Mouse (Mus musculus) bone marrow, adult 2 months (tissue): Measurements from ENCODE around the gene Kcnj1. TPM values are rescaled to one million over a fixed set of nuclear protein-coding genes. Genes with fewer than 3 reads are reported as not detected.

Experiments used
- H3K27ac ChIP-seq: fragments of 200-500 bp; 2 replicates; pipeline ENCODE4 v1.5.1; 2012; ENCODE audit warnings: low read depth, mild to moderate bottlenecking, control low read depth, inconsistent platforms, low read length; ENCODE audit not compliant: control insufficient read depth, poor library complexity, insufficient read depth
- H3K4me1 ChIP-seq: fragments of 200-500 bp; 2 replicates; pipeline ENCODE4 v1.6.1; 2011; ENCODE audit warnings: low read length; ENCODE audit not compliant: control insufficient read depth, insufficient read depth
- H3K4me3 ChIP-seq: fragments of 200-500 bp; replicated peaks from 2 replicates; pipeline ENCODE3; 2011; ENCODE audit warnings: mild to moderate bottlenecking, low read depth, low read length, control low read depth; ENCODE audit not compliant: control insufficient read depth
- CTCF ChIP-seq: fragments of 200-500 bp; IDR thresholded peaks from 2 replicates; pipeline ENCODE4 v1.5.1; 2011; ENCODE audit warnings: low read length, control low read depth; ENCODE audit not compliant: control insufficient read depth, insufficient read depth
- POLR2A ChIP-seq: fragments of 200-500 bp; IDR thresholded peaks from 2 replicates; pipeline ENCODE4 v1.6.1; 2011; ENCODE audit warnings: low read depth, mild to moderate bottlenecking, control low read depth, low read length, borderline replicate concordance; ENCODE audit not compliant: control insufficient read depth
- WGBS: fragments of 180-500 bp; shearing (Covaris S2); methylation state at CpG from one replicate; pipeline ENCODE4 v1.1.7; 2018; 5-methylcytosine and 5-hydroxymethylcytosine counted together
- polyA plus RNA-seq: library from polyadenylated mRNA; stranded (reverse); fragments of >200 nt; gene quantifications from 2 replicates; pipeline ENCODE4 v1.2.4, GENCODE M21; 2011; ENCODE audit warnings: low replicate concordance; ENCODE audit not compliant: missing spikeins, insufficient read depth, insufficient read length

Kcnj1 gene
- polyA plus RNA-seq, result not detected in 2 replicates

- WGBS, result 83% methylated on average over 6 of the region's 6 CpGs
- Histone ChIP-seq H3K4me1 (no peaks in the 10 kb centered on the region), H3K27ac (no peak within 1 kb of the TSS), H3K4me3 (no peak within 1 kb of the TSS)
- no peak for TF ChIP-seq POLR2A
- TF ChIP-seq CTCF, result no peak
Observed at GRCm38 (mm10) chr9:32372202-32372601, at the start of gene Kcnj1. TSS of gene Kcnj1 (plus strand) at chr9:32372493.

GRCm38 (mm10) chr9:32323610-32324009 is 48.7 kb upstream of the Kcnj1 start:
- 73% methylated on average over 7 of the region's 7 CpGs for WGBS
- no peak overlapping the region for H3K27ac ChIP-seq
- no peak overlapping the region for H3K4me3 ChIP-seq
- TF ChIP-seq CTCF (no peak), POLR2A (no peak)
- H3K4me1 ChIP-seq, result no peaks in the 10 kb centered on the region

- WGBS, result 61% methylated on average over 4 of the region's 4 CpGs
- no peak for TF ChIP-seq POLR2A
- TF ChIP-seq CTCF, result no peak
- no peak overlapping the region for H3K27ac ChIP-seq
- H3K4me3 ChIP-seq, result no peak overlapping the region
- no peaks in the 10 kb centered on the region for H3K4me1 ChIP-seq
Observed at GRCm38 (mm10) chr9:32328777-32329176, 43.5 kb upstream of the Kcnj1 start.

DNA sequence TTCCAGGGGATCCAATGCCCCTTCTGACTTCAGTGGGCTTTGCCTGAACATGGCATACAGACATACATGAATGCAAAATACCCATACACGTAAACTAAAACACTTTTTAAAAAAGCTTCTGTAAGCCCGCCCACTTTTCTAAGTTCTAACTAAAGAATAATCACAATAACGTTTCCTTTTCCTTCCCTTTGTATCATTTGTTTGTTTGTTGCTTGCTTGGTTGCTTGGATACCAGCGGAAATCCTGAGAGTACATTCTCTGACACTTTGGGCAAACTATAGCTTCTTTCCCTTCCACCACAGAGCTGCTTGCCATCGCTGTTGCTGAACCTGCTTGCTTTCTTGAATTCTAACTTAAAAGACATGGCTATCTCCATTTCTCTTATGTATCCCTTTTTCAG is 41.1 kb upstream of the Kcnj1 start:
- H3K4me1 ChIP-seq, result no peaks in the 10 kb centered on the region
- 69% methylated on average over 5 of the region's 5 CpGs for WGBS
- no peak overlapping the region for H3K4me3 ChIP-seq
- no peak for TF ChIP-seq POLR2A
- TF ChIP-seq CTCF, result no peak
- no peak overlapping the region for H3K27ac ChIP-seq

DNA sequence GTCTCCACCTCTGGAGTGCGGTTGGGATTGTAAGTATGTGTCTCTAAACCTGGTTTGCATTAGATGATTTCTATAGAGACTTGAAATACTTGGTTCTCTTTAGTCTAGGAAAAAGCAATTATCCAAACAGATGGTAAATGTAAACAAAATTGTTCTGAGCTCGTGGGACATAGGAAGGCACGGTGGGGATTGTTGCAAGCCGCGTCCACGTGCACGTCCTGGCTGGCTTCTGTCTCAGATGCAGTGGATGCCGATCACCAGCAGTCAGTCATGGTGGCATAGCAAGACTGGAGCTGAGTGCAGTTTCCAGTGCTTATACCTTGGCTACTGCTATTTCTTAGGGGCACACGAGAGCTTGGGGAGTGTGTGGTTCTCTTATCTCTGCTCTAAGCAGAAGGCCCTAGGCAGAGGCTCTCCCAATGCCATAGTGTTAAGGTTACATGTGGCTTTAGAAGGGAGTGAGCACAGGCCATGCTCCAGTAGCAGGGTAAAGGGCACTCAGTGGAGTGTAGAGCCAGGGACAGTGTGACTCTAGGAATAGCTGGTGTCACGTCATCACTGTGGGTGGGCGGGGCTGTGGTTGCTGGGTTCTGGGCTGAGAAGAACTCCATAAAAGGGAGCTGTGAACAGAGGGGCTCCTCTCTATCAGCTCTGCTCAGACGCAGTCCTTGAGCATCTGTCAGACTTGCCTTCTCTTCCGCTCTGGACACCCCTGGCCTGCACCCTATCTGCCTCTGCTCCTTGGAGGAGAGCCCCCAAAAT is 36.7 kb upstream of the Kcnj1 start:
- H3K4me3 ChIP-seq, result no peak overlapping the region
- 79% methylated on average over 13 of the region's 13 CpGs for WGBS
- H3K4me1 ChIP-seq, result no peaks in the 10 kb centered on the region
- no peak for TF ChIP-seq POLR2A
- TF ChIP-seq CTCF, result no peak
- H3K27ac ChIP-seq, result no peak overlapping the region

- WGBS, result 46% methylated on average over 5 of the region's 5 CpGs
- Histone ChIP-seq H3K4me3 (no peak overlapping the region), H3K27ac (no peak overlapping the region), H3K4me1 (no peaks in the 10 kb centered on the region)
- TF ChIP-seq CTCF (no peak), POLR2A (no peak)
Observed at GRCm38 (mm10) chr9:32340831-32341230, 31.5 kb upstream of the Kcnj1 start.

DNA sequence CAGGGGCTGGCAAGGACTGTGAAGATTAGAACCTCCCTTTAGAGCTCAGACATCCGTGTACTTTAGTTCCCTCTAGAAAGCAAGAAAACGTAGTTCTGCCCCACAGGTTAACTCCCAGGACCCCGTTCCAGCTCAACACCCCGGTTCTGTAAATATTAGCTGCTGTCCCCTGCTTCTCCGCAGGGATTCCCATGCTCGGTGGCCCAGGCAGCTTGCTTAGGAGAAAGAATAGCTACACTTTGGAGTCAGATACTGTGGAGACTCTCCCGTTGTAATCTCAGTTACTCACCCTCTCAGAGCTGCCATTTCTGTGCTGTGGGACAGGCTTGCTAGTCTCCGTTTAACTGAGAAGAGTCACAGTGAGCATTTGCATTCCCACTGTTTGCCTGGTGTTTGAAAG is 29.4 kb upstream of the Kcnj1 start:
- 37% methylated on average over 8 of the region's 8 CpGs for WGBS
- no peak overlapping the region for H3K4me3 ChIP-seq
- TF ChIP-seq POLR2A (no peak), CTCF (no peak)

GRCm38 (mm10) chr9:32344051-32344450 is 28.2 kb upstream of the Kcnj1 start, which contains the start of gene Kcnj5:
TSS of gene Kcnj5 (minus strand) at chr9:32344350.
- WGBS, result 8% methylated on average over 20 of the region's 20 CpGs
- Histone ChIP-seq H3K4me3 (no peak within 1 kb of the TSS), H3K4me1 (no peaks in the 10 kb centered on the region), H3K27ac (no peak within 1 kb of the TSS)
- no peak for TF ChIP-seq CTCF
- no peak for TF ChIP-seq POLR2A

More for the DNA sequence above, 29.4 kb upstream of the Kcnj1 start:
- Histone ChIP-seq H3K27ac (no peak overlapping the region), H3K4me1 (no peaks in the 10 kb centered on the region)

- H3K27ac ChIP-seq, result no peak overlapping the region
- H3K4me3 ChIP-seq, result no peak overlapping the region
- 9% methylated on average over 21 of the region's 21 CpGs for WGBS
- no peaks in the 10 kb centered on the region for H3K4me1 ChIP-seq
- TF ChIP-seq CTCF, result no peak
- no peak for TF ChIP-seq POLR2A
Observed at GRCm38 (mm10) chr9:32344489-32344888, 27.8 kb upstream of the Kcnj1 start.
